Mouse (Mus musculus): ENCODE results near the gene Gm15737. TPM values are rescaled to one million over a fixed set of nuclear protein-coding genes. Genes with fewer than 3 reads are reported as not detected.

The Gm15737 gene
- 0.04 and 0.05 TPM in 2 replicates for polyA plus RNA-seq (2014; fragmentation: Nextera tagmentation; extraction: Ambion mirVana)

- Histone ChIP-seq H3K9ac (replicated peaks; ENCODE audit: low read depth, low read length) (no peak within 1 kb of the TSS), H3K9me3 (ENCODE audit: control insufficient read depth, low read length) (no peaks in the 10 kb centered on the region), H3K4me3 (ENCODE audit: low read depth, low read length) (no peak within 1 kb of the TSS), H3K4me1 (ENCODE audit: control insufficient read depth, insufficient read depth, low read length) (no peaks in the 10 kb centered on the region), H3K27ac (ENCODE audit: low read depth, low read length) (no peak within 1 kb of the TSS), H3K4me2 (ENCODE audit: low read depth, low read length) (no peak within 1 kb of the TSS), H3K27me3 (ENCODE audit: control insufficient read depth, insufficient read depth, low read length) (no peaks in the 10 kb centered on the region), H3K36me3 (ENCODE audit: control insufficient read depth, insufficient read depth, low read length) (no peaks in the 10 kb centered on the region)
- WGBS = 57% methylated on average over 4 of the region's 4 CpGs
- no peak for ATAC-seq (ENCODE audit: low read depth)
Observed at GRCm38 (mm10) chr6:92869089-92869581, at the start of gene Gm15737. Gene Gm15737 (plus strand): TSS chr6:92869357.

- no peak for ATAC-seq (ENCODE audit: low read depth)
- Histone ChIP-seq H3K4me1 (ENCODE audit: control insufficient read depth, insufficient read depth, low read length) (no peaks in the 10 kb centered on the region; the same call in 1 of the 2 replicates), H3K9me3 (ENCODE audit: control insufficient read depth, low read length) (no peaks in the 10 kb centered on the region), H3K27me3 (ENCODE audit: control insufficient read depth, insufficient read depth, low read length) (no peaks in the 10 kb centered on the region), H3K4me3 (ENCODE audit: low read depth, low read length) (no peak overlapping the region), H3K4me2 (ENCODE audit: low read depth, low read length) (no peak overlapping the region), H3K27ac (ENCODE audit: low read depth, low read length) (no peak overlapping the region), H3K36me3 (ENCODE audit: control insufficient read depth, insufficient read depth, low read length) (no peaks in the 10 kb centered on the region), H3K9ac (replicated peaks; ENCODE audit: low read depth, low read length) (no peak overlapping the region)
- 15% methylated on average over 5 of the region's 5 CpGs for WGBS
Observed at GRCm38 (mm10) chr6:92821606-92822005, 47.6 kb upstream of the Gm15737 start.

- no peaks in the 10 kb centered on the region for H3K27me3 ChIP-seq (ENCODE audit: control insufficient read depth, insufficient read depth, low read length)
- H3K4me2 ChIP-seq (ENCODE audit: low read depth, low read length) = no peak overlapping the region
- H3K9ac ChIP-seq (replicated peaks; ENCODE audit: low read depth, low read length) = no peak overlapping the region
- WGBS = 31% methylated on average over 6 of the region's 6 CpGs
- no peaks in the 10 kb centered on the region for H3K9me3 ChIP-seq (ENCODE audit: control insufficient read depth, low read length)
- H3K4me1 ChIP-seq (ENCODE audit: control insufficient read depth, insufficient read depth, low read length) = no peaks in the 10 kb centered on the region
- no peak for ATAC-seq (ENCODE audit: low read depth)
- H3K27ac ChIP-seq (ENCODE audit: low read depth, low read length) = no peak overlapping the region
- no peak overlapping the region for H3K4me3 ChIP-seq (ENCODE audit: low read depth, low read length)
- no peaks in the 10 kb centered on the region for H3K36me3 ChIP-seq (ENCODE audit: control insufficient read depth, insufficient read depth, low read length)
Observed at GRCm38 (mm10) chr6:92822006-92822405, 47.2 kb upstream of the Gm15737 start.

GRCm38 (mm10) chr6:92823991-92824390 is 45.2 kb upstream of the Gm15737 start:
- no peaks in the 10 kb centered on the region for H3K4me1 ChIP-seq (ENCODE audit: control insufficient read depth, insufficient read depth, low read length)
- H3K9me3 ChIP-seq (ENCODE audit: control insufficient read depth, low read length) = no peaks in the 10 kb centered on the region
- no peak overlapping the region for H3K27ac ChIP-seq (ENCODE audit: low read depth, low read length)
- H3K4me2 ChIP-seq (ENCODE audit: low read depth, low read length) = no peak overlapping the region
- no peak for ATAC-seq (ENCODE audit: low read depth)
- H3K4me3 ChIP-seq (ENCODE audit: low read depth, low read length) = no peak overlapping the region
- no peaks in the 10 kb centered on the region for H3K36me3 ChIP-seq (ENCODE audit: control insufficient read depth, insufficient read depth, low read length)
- no peaks in the 10 kb centered on the region for H3K27me3 ChIP-seq (ENCODE audit: control insufficient read depth, insufficient read depth, low read length)
- 71% methylated on average over 7 of the region's 7 CpGs for WGBS
- H3K9ac ChIP-seq (replicated peaks; ENCODE audit: low read depth, low read length) = no peak overlapping the region

GRCm38 (mm10) chr6:92826561-92826960 is 42.6 kb upstream of the Gm15737 start:
- H3K9me3 ChIP-seq (ENCODE audit: control insufficient read depth, low read length) = no peaks in the 10 kb centered on the region
- H3K4me2 ChIP-seq (ENCODE audit: low read depth, low read length) = no peak overlapping the region
- H3K4me1 ChIP-seq (ENCODE audit: control insufficient read depth, insufficient read depth, low read length) = no peaks in the 10 kb centered on the region
- H3K4me3 ChIP-seq (ENCODE audit: low read depth, low read length) = no peak overlapping the region
- no peaks in the 10 kb centered on the region for H3K27me3 ChIP-seq (ENCODE audit: control insufficient read depth, insufficient read depth, low read length)
- H3K27ac ChIP-seq (ENCODE audit: low read depth, low read length) = no peak overlapping the region
- 84% methylated on average over 5 of the region's 5 CpGs for WGBS
- no peak for ATAC-seq (ENCODE audit: low read depth)
- no peaks in the 10 kb centered on the region for H3K36me3 ChIP-seq (ENCODE audit: control insufficient read depth, insufficient read depth, low read length)
- H3K9ac ChIP-seq (replicated peaks; ENCODE audit: low read depth, low read length) = no peak overlapping the region

- no peak for ATAC-seq (ENCODE audit: low read depth)
- Histone ChIP-seq H3K4me3 (ENCODE audit: low read depth, low read length) (no peak overlapping the region), H3K9ac (replicated peaks; ENCODE audit: low read depth, low read length) (no peak overlapping the region), H3K36me3 (ENCODE audit: control insufficient read depth, insufficient read depth, low read length) (no peaks in the 10 kb centered on the region), H3K4me1 (ENCODE audit: control insufficient read depth, insufficient read depth, low read length) (no peaks in the 10 kb centered on the region), H3K4me2 (ENCODE audit: low read depth, low read length) (no peak overlapping the region), H3K27ac (ENCODE audit: low read depth, low read length) (no peak overlapping the region), H3K9me3 (ENCODE audit: control insufficient read depth, low read length) (no peaks in the 10 kb centered on the region), H3K27me3 (ENCODE audit: control insufficient read depth, insufficient read depth, low read length) (no peaks in the 10 kb centered on the region)
- WGBS = 52% methylated on average over 5 of the region's 5 CpGs
Observed at GRCm38 (mm10) chr6:92827360-92827759, 41.8 kb upstream of the Gm15737 start.

GRCm38 (mm10) chr6:92829148-92829547 is 40.0 kb upstream of the Gm15737 start:
- H3K27me3 ChIP-seq (ENCODE audit: control insufficient read depth, insufficient read depth, low read length) = no peaks in the 10 kb centered on the region
- 93% methylated on average over 2 of the region's 2 CpGs for WGBS
- H3K9ac ChIP-seq (replicated peaks; ENCODE audit: low read depth, low read length) = no peak overlapping the region
- H3K36me3 ChIP-seq (ENCODE audit: control insufficient read depth, insufficient read depth, low read length) = no peaks in the 10 kb centered on the region
- H3K4me2 ChIP-seq (ENCODE audit: low read depth, low read length) = no peak overlapping the region
- no peaks in the 10 kb centered on the region for H3K4me1 ChIP-seq (ENCODE audit: control insufficient read depth, insufficient read depth, low read length)
- H3K4me3 ChIP-seq (ENCODE audit: low read depth, low read length) = no peak overlapping the region
- no peak overlapping the region for H3K27ac ChIP-seq (ENCODE audit: low read depth, low read length)
- no peaks in the 10 kb centered on the region for H3K9me3 ChIP-seq (ENCODE audit: control insufficient read depth, low read length)
- ATAC-seq (ENCODE audit: low read depth) = no peak

- no peaks in the 10 kb centered on the region for H3K4me1 ChIP-seq (ENCODE audit: control insufficient read depth, insufficient read depth, low read length)
- no peak overlapping the region for H3K4me2 ChIP-seq (ENCODE audit: low read depth, low read length)
- no peak overlapping the region for H3K9ac ChIP-seq (replicated peaks; ENCODE audit: low read depth, low read length)
- no peaks in the 10 kb centered on the region for H3K36me3 ChIP-seq (ENCODE audit: control insufficient read depth, insufficient read depth, low read length)
- H3K27ac ChIP-seq (ENCODE audit: low read depth, low read length) = no peak overlapping the region
- H3K9me3 ChIP-seq (ENCODE audit: control insufficient read depth, low read length) = no peaks in the 10 kb centered on the region
- 88% methylated on average over 2 of the region's 2 CpGs for WGBS
- no peak overlapping the region for H3K4me3 ChIP-seq (ENCODE audit: low read depth, low read length)
- H3K27me3 ChIP-seq (ENCODE audit: control insufficient read depth, insufficient read depth, low read length) = no peaks in the 10 kb centered on the region
- no peak for ATAC-seq (ENCODE audit: low read depth)
Observed at GRCm38 (mm10) chr6:92831106-92831505, 38.1 kb upstream of the Gm15737 start.

GRCm38 (mm10) chr6:92842000-92842399 is 27.2 kb upstream of the Gm15737 start:
- Histone ChIP-seq H3K4me1 (ENCODE audit: control insufficient read depth, insufficient read depth, low read length) (no peaks in the 10 kb centered on the region), H3K9ac (replicated peaks; ENCODE audit: low read depth, low read length) (no peak overlapping the region), H3K4me3 (ENCODE audit: low read depth, low read length) (no peak overlapping the region), H3K4me2 (ENCODE audit: low read depth, low read length) (no peak overlapping the region), H3K9me3 (ENCODE audit: control insufficient read depth, low read length) (no peaks in the 10 kb centered on the region), H3K36me3 (ENCODE audit: control insufficient read depth, insufficient read depth, low read length) (no peaks in the 10 kb centered on the region), H3K27ac (ENCODE audit: low read depth, low read length) (no peak overlapping the region), H3K27me3 (ENCODE audit: control insufficient read depth, insufficient read depth, low read length) (no peaks in the 10 kb centered on the region)
- no peak for ATAC-seq (ENCODE audit: low read depth)
- 10% methylated on average over 2 of the region's 2 CpGs for WGBS
